Mouse (Mus musculus) left cerebral cortex, adult 8-10 months (tissue): ENCODE data around the gene Atxn10. TPM values are rescaled to one million over a fixed set of nuclear protein-coding genes. Genes with fewer than 3 reads are reported as not detected.
"Not testable (repeated sequence)": the region's sequence is repeated elsewhere in the genome, so short reads cannot be mapped to it uniquely, and the experiment has no call there.

Experiments
- DNase-seq, 2 experiments: peaks; one replicate each; pipeline ENCODE4 v3.0.0; 2022; ENCODE audit warnings: low spot score in 2 of 2
- total RNA-seq, 4 experiments: library from RNA; stranded (reverse); gene quantifications; 2 replicates each; pipeline ENCODE4 v1.2.4; 2022

The Atxn10 gene
- 100 to 1,000 TPM; 256 to 275 (median 265) TPM for total RNA-seq

DNA sequence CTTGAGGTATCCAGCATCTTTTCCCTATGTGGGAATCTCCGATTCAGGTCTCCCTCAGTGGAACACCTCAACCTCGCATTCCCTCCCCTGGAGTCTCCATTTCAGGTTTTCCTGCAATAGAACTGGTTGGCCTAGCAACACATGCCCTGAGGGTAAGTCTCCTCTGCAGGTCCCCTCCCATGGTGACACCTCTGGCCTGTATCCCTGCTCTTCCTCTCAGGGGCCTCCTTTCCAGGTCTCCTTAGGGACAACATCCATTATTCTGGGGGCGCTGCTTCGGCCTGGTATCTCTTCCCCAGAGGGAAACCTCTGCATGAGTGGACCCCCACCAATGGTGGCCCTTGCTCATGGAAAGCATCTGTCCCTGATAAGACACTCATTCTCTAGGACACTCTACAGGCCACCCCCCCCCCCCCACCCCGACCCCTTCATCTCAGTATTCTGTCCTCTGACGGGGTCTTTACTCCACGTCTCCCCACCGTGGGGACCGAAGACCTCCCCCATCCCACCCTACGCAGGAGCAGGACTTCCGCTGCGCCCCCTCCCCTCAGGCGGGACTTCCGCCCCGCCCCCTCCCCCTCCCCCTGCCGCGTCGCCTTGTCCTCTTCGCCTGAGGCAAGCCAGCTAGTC is at the start of gene Atxn10:
Atxn10 (plus strand) TSS at position 575 of the 630 bp plus-strand sequence.
- no peak for DNase-seq

GRCm38 (mm10) chr15:85294632-85295031 is 41.4 kb upstream of the Atxn10 start:
- no peak for DNase-seq

DNA sequence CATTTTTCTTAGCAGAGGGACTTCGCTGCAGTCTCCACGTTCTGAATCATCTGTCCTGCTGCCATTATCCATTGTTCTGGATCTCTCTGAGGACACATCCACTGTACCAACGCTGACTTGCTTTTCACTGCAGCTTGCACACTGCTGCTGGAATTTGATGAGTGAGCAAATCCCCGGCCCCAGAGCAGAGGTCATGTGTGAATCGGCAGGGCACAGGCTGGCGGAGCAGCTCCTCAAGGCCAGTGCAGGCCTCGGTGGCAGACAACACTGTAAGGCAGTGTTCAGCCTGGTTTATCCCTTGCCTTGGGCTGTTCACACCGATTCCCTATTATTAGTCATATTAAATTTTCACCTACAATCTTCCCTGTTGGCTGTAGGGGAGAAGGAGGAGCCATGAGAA is 40.5 kb upstream of the Atxn10 start:
- no peak for DNase-seq

- DNase-seq = no peak
These were observed 40.1 kb upstream of the Atxn10 start for GRCm38 (mm10) chr15:85295977-85296376.

DNA sequence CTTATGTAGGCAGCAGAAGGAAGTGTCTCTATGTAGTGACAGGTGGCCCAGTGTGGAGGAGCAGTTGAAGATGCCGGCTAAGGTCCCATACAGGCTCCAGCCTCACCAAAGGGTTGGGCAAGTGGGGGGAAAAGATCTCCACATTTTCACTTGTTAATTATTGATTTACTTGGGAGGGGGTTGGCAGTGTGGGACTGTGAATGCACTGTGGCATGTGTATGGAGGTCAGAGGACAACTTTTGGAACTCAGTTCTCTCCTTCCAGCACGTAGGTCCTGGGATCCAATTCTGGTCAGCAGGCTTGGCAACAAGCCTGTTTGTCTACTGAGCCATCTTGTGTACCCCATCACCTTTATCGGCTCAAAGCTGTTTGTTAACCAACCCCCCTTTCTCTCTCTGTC is 39.5 kb upstream of the Atxn10 start:
- DNase-seq = no peak

- DNase-seq = no peak
These were observed 37.8 kb upstream of the Atxn10 start for GRCm38 (mm10) chr15:85298167-85298781.

- DNase-seq = no peak
These were observed 37.1 kb upstream of the Atxn10 start for GRCm38 (mm10) chr15:85298946-85299345.

- no peak for DNase-seq
These were observed 32.8 kb upstream of the Atxn10 start for GRCm38 (mm10) chr15:85303241-85303640.

GRCm38 (mm10) chr15:85303976-85304375 is 32.1 kb upstream of the Atxn10 start:
- no peak for DNase-seq

GRCm38 (mm10) chr15:85307061-85307660 is 28.9 kb upstream of the Atxn10 start:
- DNase-seq = no peak

DNA sequence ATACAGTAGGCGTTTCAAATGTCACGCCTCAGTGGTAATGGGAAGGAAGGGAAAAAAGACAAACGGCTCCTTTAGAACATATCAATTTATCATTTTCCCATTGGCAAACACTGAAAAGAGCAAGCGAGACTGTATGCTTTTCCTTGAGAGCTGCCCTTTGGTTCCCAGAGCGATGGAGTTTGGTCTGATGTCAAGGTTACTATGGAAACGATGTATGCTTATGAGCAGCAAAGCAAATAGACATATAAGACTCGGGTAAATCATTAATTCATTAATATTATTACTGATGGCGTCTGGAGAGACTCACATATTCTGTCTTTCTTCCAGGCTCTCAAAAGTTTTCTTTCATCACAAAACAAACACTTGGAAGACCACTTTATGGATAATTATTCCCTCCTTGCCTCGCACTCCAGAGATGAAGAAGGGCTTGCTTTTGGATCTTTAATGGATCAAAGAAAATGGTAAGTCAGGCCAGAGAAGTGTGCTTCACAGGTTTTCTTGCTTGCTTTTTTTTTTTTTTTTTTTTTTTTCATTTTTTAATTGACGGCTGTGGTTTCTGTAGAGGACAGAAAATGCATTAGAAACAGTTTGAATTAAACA is 24.9 kb upstream of the Atxn10 start:
- no peak for DNase-seq

DNA sequence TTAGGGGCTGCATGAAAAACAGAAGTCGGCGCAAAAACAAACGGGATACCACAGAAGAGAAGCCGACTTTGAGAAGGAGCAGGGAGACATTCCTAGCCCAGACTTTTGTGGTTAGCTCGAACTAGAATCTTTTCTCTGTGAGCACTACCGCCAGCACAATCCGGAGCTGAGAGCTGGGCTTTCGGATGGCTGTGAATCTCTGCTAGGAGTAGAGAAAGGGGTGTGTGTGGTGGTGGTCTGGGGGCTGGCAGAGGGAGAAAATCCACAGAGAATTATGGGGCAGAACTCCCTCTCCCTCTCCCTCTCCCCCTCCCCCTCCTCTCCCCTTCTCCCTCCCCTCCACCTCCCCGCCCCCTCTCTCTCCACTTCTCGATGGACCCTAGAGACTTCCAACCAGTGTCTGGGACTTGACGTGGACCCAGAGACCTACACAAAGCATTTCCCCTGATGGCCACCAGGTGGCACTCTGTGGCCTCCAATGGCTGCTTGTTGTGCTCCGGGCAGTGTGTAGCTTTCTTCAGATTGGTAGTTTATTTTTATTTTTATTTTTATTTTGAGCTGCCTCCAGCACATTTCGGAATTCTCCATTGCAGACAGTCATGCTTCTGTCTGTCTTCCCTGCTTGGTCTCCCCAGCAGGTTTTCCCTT is 20.5 kb upstream of the Atxn10 start:
- peak; percentile 57 to 77 for DNase-seq

DNA sequence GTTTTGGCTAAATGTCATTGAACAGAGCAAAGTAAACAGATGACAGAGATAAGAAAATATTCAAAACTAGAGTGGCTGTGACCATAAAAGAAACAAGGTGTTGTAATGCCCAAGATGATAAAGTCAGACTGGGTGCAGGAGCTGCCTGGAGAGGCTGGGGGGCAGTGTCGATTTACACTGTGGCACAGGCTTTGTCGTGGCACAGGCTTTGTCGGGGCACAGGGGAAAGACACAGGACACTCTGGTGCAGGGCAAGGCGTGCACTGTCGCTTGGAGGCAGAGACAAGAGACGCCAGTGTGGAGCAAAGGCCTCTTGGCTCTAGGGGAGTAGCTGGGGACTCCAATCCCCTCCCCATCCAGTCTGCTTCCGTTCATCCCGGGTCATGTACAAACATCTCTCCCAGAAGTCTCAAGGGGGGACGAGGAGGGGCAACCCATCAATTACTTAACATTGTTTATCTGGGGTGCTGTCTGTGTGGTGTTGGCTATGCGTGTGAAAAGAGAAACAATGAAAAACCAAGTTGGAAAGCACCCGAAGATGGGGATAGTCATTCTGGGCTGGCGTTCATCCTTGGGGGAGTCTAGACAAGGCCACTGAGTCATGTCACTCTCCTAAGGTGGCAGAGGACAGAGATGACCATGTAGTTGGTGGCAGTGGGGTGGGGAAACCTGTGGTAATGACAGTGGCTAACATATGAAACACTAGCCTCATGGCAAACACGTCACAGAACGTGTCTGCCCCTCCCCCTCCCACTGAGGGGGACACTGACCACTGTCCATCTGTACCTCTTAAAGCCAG is 19.5 kb upstream of the Atxn10 start:
- no peak for DNase-seq

DNA sequence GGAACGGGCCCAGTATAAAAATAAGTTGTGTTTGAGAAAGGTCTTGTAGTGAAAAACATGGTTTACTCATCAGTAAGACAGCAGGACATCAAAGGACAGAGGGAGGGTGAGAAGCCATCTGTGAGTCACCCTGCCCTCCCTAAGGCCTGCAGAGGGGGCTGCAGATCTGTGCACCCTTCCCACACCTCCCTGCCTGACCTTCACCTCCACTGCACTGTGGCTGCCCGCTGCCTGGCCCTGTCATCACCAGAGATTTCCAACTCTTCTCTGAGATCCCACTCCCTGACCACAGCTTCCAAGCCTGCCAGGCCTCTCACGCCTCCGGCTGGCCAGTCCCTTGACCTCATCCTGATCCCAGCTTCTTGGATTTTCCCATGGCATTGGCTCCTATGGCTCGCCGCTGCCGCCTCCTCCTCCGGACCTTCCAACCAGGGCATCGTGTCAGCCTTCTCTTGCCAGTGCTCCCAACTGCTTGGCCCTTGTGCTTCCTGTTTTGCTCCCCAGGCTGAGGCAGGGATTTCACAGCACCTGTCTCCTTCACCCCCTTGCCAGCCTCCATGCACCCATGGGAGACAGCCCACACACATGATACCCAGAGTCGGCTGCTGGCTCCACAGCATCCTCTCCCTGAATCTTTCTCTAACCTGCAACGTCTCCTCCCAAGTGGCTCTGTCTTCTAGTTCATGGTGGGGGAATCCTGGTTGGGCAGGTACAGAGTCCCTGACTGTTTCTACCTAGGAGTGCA is 15.9 kb upstream of the Atxn10 start:
- no peak for DNase-seq

DNA sequence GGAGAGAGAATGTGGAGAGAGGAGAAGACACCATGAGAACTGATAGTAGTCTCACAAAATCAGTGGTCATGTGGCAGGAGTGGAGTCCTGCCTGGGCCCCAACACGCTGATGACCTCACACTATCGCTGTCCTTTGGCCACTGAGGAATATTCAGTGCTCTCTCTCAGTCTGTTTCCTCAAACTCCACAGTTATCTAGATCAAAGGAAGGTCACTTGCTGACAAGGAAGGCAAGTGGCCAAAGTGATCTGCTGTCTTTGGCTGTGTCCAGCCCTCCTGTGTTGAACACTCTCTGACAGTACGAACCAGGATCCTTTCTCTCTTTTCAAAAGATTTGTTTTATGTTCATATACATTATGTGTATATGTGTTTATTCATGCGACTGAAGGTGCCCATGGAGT is 12.8 kb upstream of the Atxn10 start:
- no peak for DNase-seq

DNA sequence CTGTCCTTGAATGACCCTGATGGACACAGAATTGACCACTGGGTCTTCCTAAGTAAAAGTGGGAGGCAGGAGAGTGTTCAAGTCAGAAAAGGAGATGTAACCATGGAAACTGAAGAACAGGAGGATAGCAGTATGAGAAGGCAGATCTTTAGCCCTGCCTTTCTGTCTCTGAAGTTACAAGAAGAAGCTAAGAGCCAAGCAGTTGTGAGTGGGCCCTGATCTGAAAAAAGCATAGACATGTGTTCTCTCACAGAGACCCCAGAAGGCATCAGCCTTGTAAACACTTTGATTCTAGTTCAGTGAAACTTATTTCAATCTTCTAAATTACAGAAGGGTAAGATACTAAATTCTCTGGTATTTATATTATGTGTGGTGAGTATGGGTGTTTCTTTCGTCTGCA is 11.6 kb upstream of the Atxn10 start:
- no peak for DNase-seq

- DNase-seq = peak in 1 of 2 experiments; percentile 63
These were observed 8.2 kb upstream of the Atxn10 start for GRCm38 (mm10) chr15:85327808-85328207.

GRCm38 (mm10) chr15:85328455-85328854 is 7.6 kb upstream of the Atxn10 start:
- not testable (repeated sequence) for DNase-seq

GRCm38 (mm10) chr15:85329096-85329495 is 6.9 kb upstream of the Atxn10 start:
- DNase-seq = no peak

DNA sequence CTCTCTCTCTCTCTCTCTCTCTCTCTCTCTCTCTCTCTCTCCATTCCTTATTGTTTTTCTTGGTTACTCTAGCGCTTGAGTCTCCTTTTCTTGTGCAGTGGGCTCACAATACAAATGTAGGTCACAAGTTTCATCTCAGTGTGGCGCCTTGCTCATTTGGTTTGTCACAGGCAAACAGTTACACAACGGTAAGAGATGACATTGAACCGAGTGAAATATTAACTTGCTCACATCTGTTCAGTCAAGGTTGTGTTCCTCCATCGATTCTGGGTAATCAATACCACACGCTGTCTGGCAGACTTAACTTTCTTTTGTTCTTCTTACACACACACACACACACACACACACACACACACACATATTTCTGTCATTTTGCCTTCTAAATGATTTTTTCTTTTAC is 6.0 kb upstream of the Atxn10 start:
- DNase-seq = no peak
